Mouse (Mus musculus) forebrain, postnatal 0 days (tissue): ENCODE measurements at regions not wholly inside any gene's neighbourhood (a gene's known extent, or its start where the extent isn't known, plus 50 kb on each side); places are given as distances from the start of the nearest gene placed in this dataset.

Source experiments
- ATAC-seq: fragments of 200-750 bp; cut with Nextera tagmentation; 2 replicates; pipeline ENCODE4 v1.8.0; 2017; ENCODE audit warnings: mild to moderate bottlenecking, moderate library complexity
- DNase-seq: peaks from one replicate; pipeline ENCODE4 v3.0.0-alpha.2; 2015
- H3K27ac ChIP-seq: fragments of 300-500 bp; sonication (generic); 2 replicates; pipeline ENCODE4 v1.5.1; 2014; ENCODE audit warnings: low read depth, mild to moderate bottlenecking, antibody characterized with exemption, low read length, moderate library complexity, mixed read lengths
- H3K27me3 ChIP-seq: fragments of 300-500 bp; sonication (generic); 2 replicates; pipeline ENCODE4 v1.6.1; 2014; ENCODE audit warnings: mild to moderate bottlenecking, low read length, mixed read lengths; ENCODE audit not compliant: insufficient read depth
- H3K36me3 ChIP-seq: fragments of 300-500 bp; sonication (generic); 2 replicates; pipeline ENCODE4 v1.6.1; 2014; ENCODE audit warnings: mild to moderate bottlenecking, moderate library complexity; ENCODE audit not compliant: insufficient read depth
- H3K4me1 ChIP-seq: fragments of 300-500 bp; sonication (generic); 2 replicates; pipeline ENCODE4 v1.6.1; 2014; ENCODE audit warnings: antibody characterized with exemption; ENCODE audit not compliant: insufficient read depth
- H3K4me2 ChIP-seq: fragments of 300-500 bp; sonication (generic); 2 replicates; pipeline ENCODE4 v1.6.1; 2014; ENCODE audit warnings: low read depth, mild to moderate bottlenecking, moderate library complexity
- H3K4me3 ChIP-seq: fragments of 300-500 bp; sonication (generic); 2 replicates; pipeline ENCODE4 v1.5.1; 2014; ENCODE audit warnings: low read depth, low read length, mixed read lengths
- H3K9ac ChIP-seq: fragments of 300-500 bp; sonication (generic); 2 replicates; pipeline ENCODE4 v1.6.1; 2014; ENCODE audit warnings: mild to moderate bottlenecking
- H3K9me3 ChIP-seq: fragments of 300-500 bp; sonication (generic); 2 replicates; pipeline ENCODE4 v1.6.1; 2016; ENCODE audit warnings: low read length
- CTCF ChIP-seq: sonication (generic); IDR thresholded peaks from 2 replicates; pipeline ENCODE4 v1.5.1; 2016; ENCODE audit warnings: antibody characterized with exemption, control low read depth, low read depth
- WGBS: fragments of 180-500 bp; shearing (Covaris S2); extraction: QIAGEN DNeasy Blood & Tissue Kit; methylation state at CpG from one replicate; pipeline ENCODE4 v1.1.7; 2014; 5-methylcytosine and 5-hydroxymethylcytosine counted together

DNA sequence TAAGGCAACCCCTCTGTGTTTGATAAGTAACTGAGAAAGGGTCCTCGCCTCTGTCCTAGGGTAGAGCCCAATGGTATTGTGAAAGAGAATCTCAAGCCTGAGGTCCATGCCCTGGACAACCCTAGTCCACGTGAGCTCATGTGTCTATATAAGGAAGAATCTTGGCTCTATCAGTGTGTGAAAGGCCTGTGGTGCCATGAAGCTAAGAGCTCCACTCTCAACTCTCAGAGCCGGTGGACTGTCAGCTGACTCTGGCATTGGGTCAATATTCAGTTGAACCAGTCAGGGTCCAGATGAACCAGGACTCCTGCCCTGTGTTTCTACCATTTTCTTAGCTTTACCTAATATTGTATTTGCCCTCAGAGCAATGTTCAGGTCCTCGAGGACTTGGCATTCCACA, 88.5 kb downstream of the Tmx1 start:
- DNase-seq, result no peak
- WGBS, result 89% methylated on average over 4 of the region's 4 CpGs
- Histone ChIP-seq H3K9ac (no peak overlapping the region), H3K4me3 (no peak overlapping the region), H3K9me3 (no peaks in the 10 kb centered on the region), H3K4me2 (no peak overlapping the region), H3K4me1 (no peaks in the 10 kb centered on the region; the same call in 1 of the 2 replicates), H3K27ac (no peak overlapping the region), H3K27me3 (no peaks in the 10 kb centered on the region), H3K36me3 (no peaks in the 10 kb centered on the region)
- no peak for ATAC-seq
- no peak for TF ChIP-seq CTCF

DNA sequence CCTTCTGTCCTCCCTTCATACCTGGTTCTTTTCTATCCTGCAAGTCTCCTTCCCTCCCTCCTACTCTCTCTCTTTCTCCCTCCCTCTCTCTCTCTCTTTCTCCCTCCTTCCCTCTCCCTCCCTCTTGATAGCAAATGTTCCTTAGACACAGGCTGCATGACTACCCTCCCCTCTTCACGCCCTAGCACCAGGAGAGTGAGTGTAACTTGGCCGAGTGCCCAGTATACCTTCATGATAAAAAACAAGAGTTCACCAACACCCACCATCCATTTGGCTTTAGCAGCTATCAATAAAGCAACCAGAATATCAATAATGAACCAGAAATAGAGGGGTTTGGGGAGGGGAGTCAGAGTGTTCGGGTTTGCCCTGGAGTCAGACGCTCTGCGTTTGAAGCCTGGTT, 90.4 kb downstream of the Tmx1 start:
- Histone ChIP-seq H3K4me3 (no peak overlapping the region), H3K27me3 (no peaks in the 10 kb centered on the region), H3K4me1 (no peaks in the 10 kb centered on the region; the same call in 1 of the 2 replicates), H3K9me3 (no peaks in the 10 kb centered on the region), H3K4me2 (no peak overlapping the region), H3K36me3 (no peaks in the 10 kb centered on the region), H3K9ac (no peak overlapping the region), H3K27ac (no peak overlapping the region)
- 26% methylated on average over 5 of the region's 5 CpGs for WGBS
- no peak for DNase-seq
- ATAC-seq, result no peak; the same call in 1 of the 2 replicates
- no peak for TF ChIP-seq CTCF

DNA sequence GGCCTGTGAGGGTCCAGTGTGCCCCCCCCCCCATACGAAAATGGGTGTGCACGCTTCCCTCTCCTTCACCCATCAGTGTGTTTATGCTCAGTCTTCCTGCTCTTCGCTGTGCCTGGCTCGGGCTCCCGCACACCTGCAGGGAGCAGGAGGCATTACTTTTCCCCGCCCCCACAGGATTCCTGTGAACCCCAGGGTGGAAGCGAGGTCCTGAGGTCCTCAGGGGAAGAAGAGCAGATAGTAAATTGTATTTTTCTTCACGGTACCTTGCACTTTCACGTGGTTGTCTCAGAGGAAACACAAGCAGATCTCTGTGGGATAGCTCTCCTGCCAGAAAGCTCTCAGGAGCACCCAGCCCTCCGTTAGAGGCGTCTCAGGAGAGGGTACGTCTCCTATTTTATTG, 91.4 kb downstream of the Tmx1 start:
- no peak for TF ChIP-seq CTCF
- Histone ChIP-seq H3K9me3 (no peaks in the 10 kb centered on the region), H3K27me3 (no peaks in the 10 kb centered on the region), H3K4me3 (no peak overlapping the region), H3K36me3 (no peaks in the 10 kb centered on the region), H3K4me2 (no peak overlapping the region), H3K27ac (no peak overlapping the region), H3K4me1 (no peaks in the 10 kb centered on the region; the same call in 1 of the 2 replicates), H3K9ac (no peak overlapping the region)
- ATAC-seq, result no peak
- 30% methylated on average over 12 of the region's 12 CpGs for WGBS
- no peak for DNase-seq

DNA sequence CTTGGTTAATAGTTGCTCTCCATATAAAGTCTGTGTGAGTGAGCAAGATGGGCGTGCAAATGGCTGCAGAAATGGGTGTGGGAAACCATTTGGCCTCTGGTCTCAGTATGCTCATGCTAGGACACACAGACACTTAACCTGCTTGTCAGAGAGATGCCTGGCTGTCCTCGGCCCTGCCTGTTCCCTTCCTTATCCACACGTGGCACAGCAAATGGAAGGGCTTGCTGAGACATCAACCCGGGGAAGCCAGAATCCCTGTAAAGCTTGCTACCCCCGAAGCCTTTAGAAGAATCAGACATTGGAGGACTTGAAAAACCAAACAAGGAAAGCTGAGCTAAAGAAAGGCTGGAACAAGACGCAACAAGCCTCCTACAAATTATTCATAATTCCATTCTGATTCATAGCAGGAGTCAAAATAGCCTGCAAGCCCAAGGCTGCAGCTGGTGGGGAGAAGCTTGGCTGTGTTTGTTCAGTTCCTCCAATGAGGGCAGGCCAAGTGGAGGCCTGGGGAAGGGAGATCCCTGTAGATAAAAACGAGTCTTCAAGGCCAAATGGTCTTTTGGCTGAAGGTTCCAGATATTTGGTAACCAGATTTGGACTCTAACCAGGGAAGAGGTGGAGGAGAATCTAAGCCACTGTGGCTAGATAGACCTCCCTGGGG, 92.1 kb downstream of the Tmx1 start:
- no peak for ATAC-seq
- Histone ChIP-seq H3K27ac (no peak overlapping the region), H3K4me1 (no peaks in the 10 kb centered on the region; the same call in 1 of the 2 replicates), H3K27me3 (no peaks in the 10 kb centered on the region), H3K9me3 (no peaks in the 10 kb centered on the region), H3K36me3 (no peaks in the 10 kb centered on the region), H3K4me3 (no peak overlapping the region), H3K9ac (no peak overlapping the region), H3K4me2 (no peak overlapping the region)
- DNase-seq, result no peak
- 56% methylated on average over 7 of the region's 7 CpGs for WGBS
- TF ChIP-seq CTCF, result no peak

DNA sequence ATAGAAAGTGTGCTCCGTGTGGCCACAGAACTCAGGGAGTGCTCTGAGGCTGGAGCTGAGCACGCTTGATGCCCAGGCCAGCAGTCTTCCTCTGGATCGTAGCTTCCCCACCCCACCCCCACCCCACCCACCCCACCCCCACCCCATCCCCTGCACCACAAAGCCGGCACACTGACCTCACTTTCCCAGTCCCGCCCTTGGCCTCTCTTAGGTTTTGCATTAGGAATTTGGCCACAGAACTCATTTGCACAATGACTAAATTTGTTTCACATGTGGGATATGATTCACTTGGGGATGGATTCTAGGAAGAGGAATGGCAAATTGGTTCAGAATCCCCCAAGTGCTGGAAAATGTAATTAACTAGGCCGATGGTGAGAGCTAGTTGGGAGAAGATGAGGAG, 94.3 kb downstream of the Tmx1 start:
- WGBS, result 67% methylated on average over 6 of the region's 6 CpGs
- H3K27me3 ChIP-seq, result no peaks in the 10 kb centered on the region
- TF ChIP-seq CTCF, result no peak

DNA sequence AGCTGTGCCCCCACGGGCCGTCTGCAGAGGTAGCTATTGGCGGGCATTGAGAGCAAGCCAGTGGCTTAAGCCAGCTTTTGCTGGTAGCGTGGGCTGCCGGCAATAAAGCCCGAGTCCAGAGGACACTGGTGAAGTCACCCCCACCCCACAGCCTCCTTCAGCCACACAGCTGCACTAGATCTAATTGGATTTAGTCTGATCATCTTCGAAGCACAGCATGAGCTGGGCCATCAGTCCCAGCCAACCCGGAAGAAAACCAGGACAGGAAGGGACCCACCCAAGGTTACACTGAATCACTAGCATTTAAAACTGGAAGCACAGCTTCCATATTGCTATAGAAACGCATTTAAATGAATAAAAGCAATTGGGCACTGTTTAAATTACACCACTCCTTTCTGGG, 96.4 kb downstream of the Tmx1 start:
- DNase-seq, result no peak
- H3K27ac ChIP-seq, result no peak overlapping the region
- H3K4me3 ChIP-seq, result no peak overlapping the region
- no peaks in the 10 kb centered on the region for H3K9me3 ChIP-seq
- H3K9ac ChIP-seq, result no peak overlapping the region
- ATAC-seq, result no peak
- H3K4me1 ChIP-seq, result no peaks in the 10 kb centered on the region
- no peaks in the 10 kb centered on the region for H3K27me3 ChIP-seq
- WGBS, result 71% methylated on average over 9 of the region's 9 CpGs
- no peaks in the 10 kb centered on the region for H3K36me3 ChIP-seq
- no peak overlapping the region for H3K4me2 ChIP-seq
- no peak for TF ChIP-seq CTCF

More for the DNA sequence above, 94.3 kb downstream of the Tmx1 start:
- ATAC-seq (no peak), DNase-seq (no peak)
- no peak overlapping the region for H3K4me3 ChIP-seq
- H3K36me3 ChIP-seq, result no peaks in the 10 kb centered on the region
- no peak overlapping the region for H3K4me2 ChIP-seq
- no peak overlapping the region for H3K27ac ChIP-seq
- H3K4me1 ChIP-seq, result no peaks in the 10 kb centered on the region; the same call in 1 of the 2 replicates
- H3K9ac ChIP-seq, result no peak overlapping the region
- no peaks in the 10 kb centered on the region for H3K9me3 ChIP-seq

DNA sequence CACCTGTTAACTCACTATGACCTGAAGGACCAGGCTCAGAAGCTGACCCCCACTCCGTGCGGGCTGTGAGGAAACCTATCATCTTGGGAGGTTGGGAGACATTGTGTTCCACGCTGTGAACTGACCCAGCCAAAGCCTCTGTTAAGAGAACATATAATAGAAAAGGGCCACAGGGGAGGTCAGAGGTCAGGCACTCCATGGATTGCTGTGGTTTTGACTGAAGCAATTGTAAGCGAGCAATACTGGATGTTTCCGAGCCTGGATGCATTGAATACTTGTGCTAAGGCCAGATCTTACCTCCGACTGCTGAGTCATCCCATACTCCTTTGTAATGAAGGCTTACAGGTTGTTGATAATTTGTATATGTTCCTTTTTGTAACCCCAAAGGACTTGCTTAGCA, 101.0 kb downstream of the Tmx1 start:
- Histone ChIP-seq H3K27me3 (no peaks in the 10 kb centered on the region), H3K4me3 (no peak overlapping the region), H3K4me1 (no peaks in the 10 kb centered on the region), H3K9me3 (no peaks in the 10 kb centered on the region), H3K27ac (no peak overlapping the region), H3K9ac (no peak overlapping the region), H3K36me3 (no peaks in the 10 kb centered on the region), H3K4me2 (no peak overlapping the region)
- no peak for ATAC-seq
- DNase-seq, result no peak
- WGBS, result 40% methylated on average over 6 of the region's 6 CpGs
- no peak for TF ChIP-seq CTCF
